Mouse (Mus musculus) A20 (cell line): ENCODE measurements at regions not wholly inside any gene's neighbourhood (a gene's known extent, or its start where the extent isn't known, plus 50 kb on each side); places are given as distances from the start of the nearest gene placed in this dataset.

Source experiments
- DNase-seq: peaks from one replicate; pipeline ENCODE4 v3.0.0-alpha.2; 2011; ENCODE audit warnings: low read depth, low spot score

- no peak for DNase-seq
These were observed 80.8 kb upstream of the Mkln1 start for GRCm38 (mm10) chr6:31317741-31318225.

DNA sequence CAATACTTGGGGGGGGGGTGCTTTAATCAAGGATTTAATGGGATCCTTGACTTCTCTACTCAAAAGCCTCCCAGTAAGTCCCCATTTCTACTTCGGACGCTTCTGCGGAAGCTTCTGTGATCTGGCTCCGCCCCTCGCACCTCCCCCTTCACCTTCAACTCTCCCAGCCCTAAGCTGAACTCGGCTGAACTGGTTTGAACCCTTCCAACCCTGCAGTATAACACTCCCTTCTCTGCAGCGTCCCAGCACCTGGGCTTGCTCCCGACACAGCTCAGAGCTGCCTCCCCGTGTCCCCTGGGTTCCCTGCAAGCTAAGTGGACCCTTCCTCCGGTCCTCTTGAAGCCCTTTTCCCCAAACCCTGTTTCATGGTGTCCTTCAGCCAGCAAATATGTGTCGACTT is 80.0 kb upstream of the Mkln1 start:
- no peak for DNase-seq

- DNase-seq: no peak
These were observed 79.1 kb upstream of the Mkln1 start for GRCm38 (mm10) chr6:31319431-31319830.

- DNase-seq: no peak
These were observed 78.2 kb upstream of the Mkln1 start for GRCm38 (mm10) chr6:31320141-31320830.

GRCm38 (mm10) chr6:31321066-31321846 is 77.3 kb upstream of the Mkln1 start:
- DNase-seq: no peak

GRCm38 (mm10) chr6:31321902-31322301 is 76.6 kb upstream of the Mkln1 start:
- no peak for DNase-seq

DNA sequence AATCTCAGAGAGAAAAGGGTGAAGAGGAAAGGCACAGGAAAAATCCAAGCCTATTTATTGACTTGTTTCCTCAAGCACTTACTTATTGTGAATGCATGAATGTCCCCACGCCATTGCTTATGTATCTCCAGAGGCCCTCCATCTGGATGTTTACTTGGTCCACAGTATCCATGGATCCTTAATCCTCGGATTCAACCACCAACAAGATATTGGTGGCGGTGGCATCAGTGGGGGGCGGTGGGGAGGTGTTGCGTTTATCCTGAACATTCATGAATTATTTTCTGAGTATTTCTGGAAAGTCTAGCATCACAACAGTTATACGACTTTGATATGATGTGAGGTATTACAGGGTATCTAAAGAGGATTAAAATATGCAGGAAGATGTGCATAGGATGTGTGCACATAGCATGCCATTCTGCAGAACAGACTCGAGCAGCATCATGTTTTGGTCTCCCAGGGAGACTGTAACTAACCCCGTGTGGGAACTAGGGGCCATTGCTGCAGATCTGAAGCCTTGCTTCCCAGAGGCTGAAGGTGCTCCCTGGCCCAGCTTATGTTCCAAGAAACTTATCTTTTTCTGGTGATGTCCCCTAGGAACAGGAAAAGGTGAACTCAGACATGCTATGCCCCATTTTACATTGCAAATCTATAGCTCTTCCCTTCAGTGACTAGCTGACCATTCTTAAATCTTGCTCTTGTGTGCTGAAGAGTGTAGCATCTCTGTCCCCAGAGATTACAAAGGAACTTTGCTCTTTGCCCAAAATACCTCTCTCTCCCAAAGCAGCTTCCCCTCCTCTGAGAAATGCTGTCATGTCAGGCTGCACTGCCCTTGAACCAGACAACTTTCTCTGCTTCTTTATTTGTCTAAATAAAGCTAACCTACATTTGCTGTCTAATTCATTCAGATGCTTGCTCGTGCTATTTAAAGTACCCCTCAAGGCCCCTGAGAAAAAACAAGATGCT is 75.0 kb upstream of the Mkln1 start:
- DNase-seq: no peak

GRCm38 (mm10) chr6:31324717-31325116 is 73.8 kb upstream of the Mkln1 start:
- DNase-seq: no peak

GRCm38 (mm10) chr6:31325621-31326020 is 72.9 kb upstream of the Mkln1 start:
- DNase-seq: no peak

- DNase-seq: no peak
These were observed 68.2 kb upstream of the Mkln1 start for GRCm38 (mm10) chr6:31330327-31330726.

DNA sequence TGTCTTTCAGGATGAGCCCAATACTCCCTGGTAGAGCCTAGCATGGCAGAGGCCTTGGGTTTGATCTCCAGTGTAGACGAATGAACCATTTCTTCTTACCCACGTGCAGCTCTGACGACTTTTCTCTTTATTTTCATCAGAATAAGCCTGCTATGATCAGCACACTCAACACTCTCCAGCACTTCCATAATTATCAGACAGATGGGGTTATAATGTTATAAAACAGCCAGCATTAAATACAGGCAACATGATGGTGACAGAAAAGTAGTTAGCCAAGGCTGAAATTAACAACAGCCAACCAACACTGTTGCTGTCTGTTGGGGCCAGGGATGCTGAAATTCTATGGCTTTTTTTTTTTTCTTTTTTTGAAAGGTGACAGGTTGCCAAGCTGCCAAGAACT is 67.7 kb upstream of the Mkln1 start:
- DNase-seq: no peak

DNA sequence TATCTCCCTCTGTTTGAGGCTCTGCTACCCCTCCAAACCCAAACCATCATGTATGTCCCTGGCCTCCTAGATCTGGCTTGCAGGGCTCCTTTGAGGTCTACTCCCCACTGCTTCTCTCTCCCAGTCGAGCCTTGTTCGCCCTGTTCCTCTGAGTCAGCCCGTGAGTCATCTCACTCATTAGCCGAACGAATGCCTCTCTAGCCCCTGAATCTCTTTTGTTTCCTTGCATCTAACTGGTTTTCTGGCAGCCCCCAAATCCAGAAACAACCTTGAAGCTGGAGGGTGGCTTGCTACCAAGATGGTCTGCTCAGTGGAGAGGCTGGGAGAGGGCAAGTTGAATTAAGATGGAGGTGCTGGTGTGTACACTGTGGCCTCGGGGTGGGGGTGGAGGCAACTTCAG is 66.3 kb upstream of the Mkln1 start:
- DNase-seq: no peak

DNA sequence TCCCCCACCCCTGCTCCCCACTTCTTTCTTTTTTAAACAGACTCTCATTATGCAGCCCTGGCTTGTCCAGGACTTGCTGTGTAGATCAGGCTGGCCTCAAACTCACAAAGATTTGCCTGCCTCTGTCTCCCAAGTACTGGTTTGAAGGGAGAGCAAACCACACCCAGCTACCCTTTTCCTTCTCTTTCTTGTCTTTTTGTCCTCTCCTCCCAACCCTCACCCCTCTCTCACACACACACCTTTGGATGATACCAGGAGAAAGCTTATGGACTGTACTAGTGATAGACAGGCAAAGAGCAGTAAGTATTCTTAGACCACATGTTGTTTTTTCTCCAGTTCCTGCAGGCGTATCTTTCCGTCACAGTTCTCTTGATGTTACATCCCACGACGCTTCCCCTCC is 65.8 kb upstream of the Mkln1 start:
- no peak for DNase-seq

- DNase-seq: no peak
These were observed 65.2 kb upstream of the Mkln1 start for GRCm38 (mm10) chr6:31333228-31333922.

- DNase-seq: peak; percentile 19
These were observed 64.4 kb upstream of the Mkln1 start for GRCm38 (mm10) chr6:31334086-31334485.

DNA sequence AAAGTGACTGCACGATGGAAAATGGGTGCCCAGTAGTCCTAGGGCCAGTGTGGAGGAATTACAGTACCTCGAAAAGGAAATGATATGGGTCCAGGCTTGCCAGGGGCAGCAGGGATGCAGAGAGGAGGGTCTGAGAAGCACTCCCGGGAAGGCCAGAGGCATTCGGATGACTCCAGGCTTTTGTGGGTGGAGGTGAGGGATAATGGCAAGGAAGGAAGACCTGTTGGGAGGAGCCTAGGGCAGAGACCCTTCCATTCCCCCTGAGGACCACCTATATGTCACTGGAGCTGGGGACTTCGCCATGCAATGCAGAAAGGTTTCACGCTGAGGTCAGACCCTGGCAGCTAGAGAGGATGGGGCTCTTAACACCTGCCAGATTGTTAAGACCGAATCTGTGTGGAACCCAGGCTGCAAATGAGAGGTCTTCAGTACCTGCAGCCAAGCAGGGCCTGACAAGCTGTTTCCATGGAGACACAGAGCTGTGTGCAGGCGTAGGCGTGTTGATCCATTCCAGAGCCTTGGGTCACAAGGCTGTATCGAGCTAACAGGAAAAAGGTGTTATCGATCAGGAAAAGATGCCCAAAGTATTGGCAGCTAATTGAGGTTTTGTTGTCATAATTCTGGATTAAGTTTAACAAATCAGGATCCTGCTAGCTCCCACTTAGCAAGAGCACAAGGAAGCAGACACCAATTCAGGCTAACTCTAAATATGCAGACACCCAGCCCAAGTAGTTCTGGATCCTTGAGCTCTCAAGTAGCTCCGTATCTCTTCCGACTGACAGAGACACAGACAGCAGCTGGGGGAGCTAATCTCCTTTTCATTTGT is 59.2 kb upstream of the Mkln1 start:
- DNase-seq: no peak

- DNase-seq: no peak
These were observed 58.6 kb upstream of the Mkln1 start for GRCm38 (mm10) chr6:31339948-31340250.

- no peak for DNase-seq
These were observed 53.0 kb upstream of the Mkln1 start for GRCm38 (mm10) chr6:31345366-31346084.

DNA sequence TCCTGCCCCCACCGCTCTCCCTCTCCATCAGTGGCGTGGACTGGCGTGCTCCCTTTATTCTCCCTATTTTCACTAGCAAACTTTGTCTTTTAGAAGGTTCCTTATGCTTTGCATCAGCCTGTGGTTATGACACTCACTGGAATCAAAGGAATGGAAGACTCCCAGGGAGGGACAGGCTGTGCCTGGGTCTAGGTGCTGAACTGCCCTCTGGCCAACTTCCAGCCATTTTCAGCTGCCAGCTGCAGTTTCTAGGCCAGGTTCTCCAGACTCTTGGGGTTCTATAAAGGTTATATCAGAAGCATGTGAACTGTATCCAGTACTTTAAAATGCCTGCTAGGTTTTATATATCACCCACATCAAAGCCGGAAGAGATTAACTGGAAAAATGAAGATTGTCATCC is 50.2 kb upstream of the Mkln1 start:
- DNase-seq: no peak
